Mouse (Mus musculus) gastrocnemius, adult 2 months (tissue): Measurements from ENCODE around the gene Esrrg. TPM values are rescaled to one million over a fixed set of nuclear protein-coding genes. Genes with fewer than 3 reads are reported as not detected.

Source experiments
- DNase-seq: peaks from one replicate; pipeline ENCODE4 v3.0.0; 2022
- H3K27ac ChIP-seq: fragments of 200-600 bp; 2 replicates; pipeline ENCODE4 v1.8.1; 2022; ENCODE audit warnings: mild to moderate bottlenecking
- H3K4me3 ChIP-seq: fragments of 200-600 bp; 2 replicates; pipeline ENCODE4 v1.8.1; 2022; ENCODE audit warnings: mild to moderate bottlenecking, moderate library complexity
- CTCF ChIP-seq: fragments of 200-600 bp; IDR thresholded peaks from 2 replicates; pipeline ENCODE4 v1.8.1; 2022; ENCODE audit warnings: antibody characterized with exemption, mild to moderate bottlenecking, moderate library complexity
- intact Hi-C: fragments of 180-260 bp; cut with DNase I; formaldehyde crosslinking; loops from one replicate; pipeline ENCODE4 v1.15.1; 2025
- total RNA-seq, 2 experiments: library from RNA; stranded (reverse); gene quantifications; 2 replicates each; pipeline ENCODE4 v1.2.3; 2021

The Esrrg gene
- total RNA-seq, 2 experiments from 2014 or later: 21.1 to 39.1 TPM

GRCm38 (mm10) chr1:187694865-187695264 is 86.3 kb downstream of the Esrrg start:
- intact Hi-C loops: no loop called here

GRCm38 (mm10) chr1:187698201-187698600 is 89.6 kb downstream of the Esrrg start:
- DNase-seq: peak; percentile 39
- Histone ChIP-seq H3K4me3 (no peak overlapping the region), H3K27ac (no peak overlapping the region)
- TF ChIP-seq CTCF: no peak
- intact Hi-C loops: no loop called here

More at GRCm38 (mm10) chr1:187694865-187695264, 86.3 kb downstream of the Esrrg start:
- no peak overlapping the region for H3K4me3 ChIP-seq
- DNase-seq: no peak
- H3K27ac ChIP-seq: no peak overlapping the region
- no peak for TF ChIP-seq CTCF

GRCm38 (mm10) chr1:187700963-187701362 is 92.4 kb downstream of the Esrrg start:
- intact Hi-C loops: no loop called here
- Histone ChIP-seq H3K4me3 (no peak overlapping the region), H3K27ac (no peak overlapping the region)
- DNase-seq: no peak
- TF ChIP-seq CTCF: no peak

GRCm38 (mm10) chr1:187704921-187705320 is 96.3 kb downstream of the Esrrg start:
- TF ChIP-seq CTCF: no peak

GRCm38 (mm10) chr1:187705348-187705747 is 96.8 kb downstream of the Esrrg start:
- Histone ChIP-seq H3K4me3 (no peak overlapping the region), H3K27ac (no peak overlapping the region)
- intact Hi-C loops: no loop called here
- no peak for TF ChIP-seq CTCF
- DNase-seq: no peak

More at GRCm38 (mm10) chr1:187704921-187705320, 96.3 kb downstream of the Esrrg start:
- Histone ChIP-seq H3K4me3 (no peak overlapping the region), H3K27ac (no peak overlapping the region)
- no peak for DNase-seq
- intact Hi-C loops: no loop called here

GRCm38 (mm10) chr1:187706046-187706445 is 97.5 kb downstream of the Esrrg start:
- intact Hi-C loops: no loop called here
- no peak for TF ChIP-seq CTCF
- no peak for DNase-seq
- Histone ChIP-seq H3K4me3 (peak overlapping the region; percentile 13), H3K27ac (no peak overlapping the region)

- intact Hi-C loops: no loop called here
- TF ChIP-seq CTCF: no peak
- no peak for DNase-seq
- Histone ChIP-seq H3K4me3 (no peak overlapping the region), H3K27ac (no peak overlapping the region)
Measured at GRCm38 (mm10) chr1:187707176-187707575, 98.6 kb downstream of the Esrrg start.

- Histone ChIP-seq H3K27ac (no peak overlapping the region), H3K4me3 (no peak overlapping the region)
- intact Hi-C loops: no loop called here
- DNase-seq: no peak
- TF ChIP-seq CTCF: no peak
Measured at GRCm38 (mm10) chr1:187710434-187710948, 101.9 kb downstream of the Esrrg start.

GRCm38 (mm10) chr1:187721035-187721434 is 112.4 kb downstream of the Esrrg start:
- no peak overlapping the region for H3K4me3 ChIP-seq
- no peak for DNase-seq
- no peak overlapping the region for H3K27ac ChIP-seq
- TF ChIP-seq CTCF: no peak
- intact Hi-C loops: no loop called here

GRCm38 (mm10) chr1:187722016-187722415 is 113.4 kb downstream of the Esrrg start:
- intact Hi-C loops: no loop called here
- no peak for DNase-seq
- no peak overlapping the region for H3K27ac ChIP-seq
- TF ChIP-seq CTCF: no peak
- H3K4me3 ChIP-seq: no peak overlapping the region

- H3K4me3 ChIP-seq: no peak overlapping the region
- no peak for TF ChIP-seq CTCF
- DNase-seq: no peak
- H3K27ac ChIP-seq: no peak overlapping the region
- intact Hi-C loops: no loop called here
Measured at GRCm38 (mm10) chr1:187724651-187725050, 116.1 kb downstream of the Esrrg start.

- no peak for DNase-seq
- no peak for TF ChIP-seq CTCF
- H3K4me3 ChIP-seq: no peak overlapping the region
- intact Hi-C loops: no loop called here
- H3K27ac ChIP-seq: no peak overlapping the region
Measured at GRCm38 (mm10) chr1:187725351-187725750, 116.8 kb downstream of the Esrrg start.

- Histone ChIP-seq H3K27ac (no peak overlapping the region), H3K4me3 (no peak overlapping the region)
- no peak for TF ChIP-seq CTCF
- intact Hi-C loops: no loop called here
- DNase-seq: no peak
Measured at GRCm38 (mm10) chr1:187731171-187731570, 122.6 kb downstream of the Esrrg start.

GRCm38 (mm10) chr1:187736507-187736906 is 127.9 kb downstream of the Esrrg start:
- H3K4me3 ChIP-seq: no peak overlapping the region
- DNase-seq: no peak
- no peak overlapping the region for H3K27ac ChIP-seq
- TF ChIP-seq CTCF: no peak
- intact Hi-C loops: no loop called here
